9 mouse cellular contexts compared by ENCODE assay signal in the genomic region with DNA sequence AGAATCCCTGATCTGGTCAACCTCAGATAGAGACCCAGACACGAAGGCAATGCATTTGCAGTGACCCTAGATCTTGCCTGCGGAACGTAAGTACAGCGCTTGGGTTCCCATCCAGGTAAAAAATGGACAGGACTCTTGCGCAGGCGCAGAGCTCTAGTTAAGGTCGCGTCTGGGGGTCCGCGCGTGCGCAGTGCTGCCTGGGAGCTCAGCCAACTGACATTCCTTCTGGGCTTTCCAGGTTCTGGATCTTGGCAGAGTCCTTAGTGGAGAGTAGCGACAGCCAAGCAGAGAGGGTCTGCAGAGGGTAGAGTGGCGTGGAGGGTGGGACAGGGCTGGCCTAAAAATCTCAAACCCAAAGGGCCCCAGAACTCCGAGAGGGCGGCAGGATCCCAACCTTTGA. TPM values are rescaled to one million over a fixed set of nuclear protein-coding genes. Genes with fewer than 3 reads are reported as not detected.
A peak's percentile ranks its signal among the peaks of the same experiment; 100 is the strongest.
DNase-seq lines count a peak whose midpoint lies in the region; ATAC-seq and TF ChIP-seq lines count a peak whose summit lies in the region.
"Had no signal": no experiment of that assay in that cellular context is flagged by ENCODE, and none has a peak within 500 bp of the region (broad histone marks: within the 10 kb centered on the region; RNA-seq: fewer than 3 reads in every experiment).

No protein-coding gene starts in this region.

- H3K4me1 ChIP-seq in hindbrain, embryonic 13.5 days (replicated peaks), result peaks cover 13% of the 10 kb centered on the region
- H3K4me1 ChIP-seq in liver, embryonic 12.5 days, result no peaks in the 10 kb centered on the region
- H3K4me1 ChIP-seq in stomach, postnatal 0 days (replicated peaks; ENCODE audit: control insufficient read depth, insufficient read depth), result no peaks in the 10 kb centered on the region

- no peak for TF ChIP-seq EP300 in stomach, postnatal 0 days (optimal IDR thresholded peaks at IDR 0.05)

- peaks cover 32% of the 10 kb centered on the region for H3K27me3 ChIP-seq in hindbrain, embryonic 13.5 days
- no peaks in the 10 kb centered on the region; the same call in 1 of the 2 replicates for H3K27me3 ChIP-seq in liver, embryonic 12.5 days (replicated peaks)
- H3K27me3 ChIP-seq in stomach, postnatal 0 days (ENCODE audit: control insufficient read depth, insufficient read depth, low read length), result no peaks in the 10 kb centered on the region

- peak overlapping the region; percentile 72 for H3K27ac ChIP-seq in hindbrain, embryonic 13.5 days
- no peak overlapping the region for H3K27ac ChIP-seq in liver, embryonic 12.5 days
- no peak overlapping the region for H3K27ac ChIP-seq in stomach, postnatal 0 days (replicated peaks)
- H3K27ac ChIP-seq: kidney, postnatal 0 days had no signal

- peak overlapping the region; percentile 26 for H3K4me3 ChIP-seq in hindbrain, embryonic 13.5 days
- H3K4me3 ChIP-seq in liver, embryonic 12.5 days, result 0 out of 2 replicates have a peak overlapping the region, but pooled peaks have one; percentile 5
- no peak overlapping the region for H3K4me3 ChIP-seq in stomach, postnatal 0 days (ENCODE audit: low read depth, low read length)

- H3K9ac ChIP-seq in hindbrain, embryonic 13.5 days, result no peak overlapping the region
- H3K9ac ChIP-seq in liver, embryonic 12.5 days, result no peak overlapping the region
- H3K9ac ChIP-seq in stomach, postnatal 0 days (ENCODE audit: low read length), result no peak overlapping the region

- peak; percentile 88 for DNase-seq in R1 (ENCODE audit: low read depth, low spot score)
- peak; percentile 97 to 98 for DNase-seq in cerebellum, postnatal 10 days
- no peak for DNase-seq in gastrocnemius, postnatal 25 days
- DNase-seq in gastrocnemius, adult 18-20 months (ENCODE audit: low spot score), result no peak
- DNase-seq in kidney, adult 9 months, result no peak
- DNase-seq in stomach, postnatal 0 days (ENCODE audit: low spot score), result no peak

- no peaks in the 10 kb centered on the region for H3K36me3 ChIP-seq in hindbrain, embryonic 13.5 days
- H3K36me3 ChIP-seq in liver, embryonic 12.5 days, result no peaks in the 10 kb centered on the region
- H3K36me3 ChIP-seq in stomach, postnatal 0 days (ENCODE audit: control insufficient read depth, insufficient read depth, low read length), result no peaks in the 10 kb centered on the region

- peak overlapping the region; percentile 47 for H3K4me2 ChIP-seq in hindbrain, embryonic 13.5 days
- peak overlapping the region; percentile 20; the same call in 1 of the 2 replicates for H3K4me2 ChIP-seq in liver, embryonic 12.5 days
- no peak overlapping the region for H3K4me2 ChIP-seq in stomach, postnatal 0 days (replicated peaks; ENCODE audit: low read depth)

- 24% methylated on average over 16 of the region's 16 CpGs for WGBS in hindbrain, embryonic 13.5 days
- 13% methylated on average over 16 of the region's 16 CpGs for WGBS in liver, embryonic 12.5 days (ENCODE audit: insufficient replicate concordance)
- 20% methylated on average over 16 of the region's 16 CpGs for WGBS in stomach, postnatal 0 days

- no peaks in the 10 kb centered on the region for H3K9me3 ChIP-seq in hindbrain, embryonic 13.5 days
- H3K9me3 ChIP-seq in liver, embryonic 12.5 days (replicated peaks), result no peaks in the 10 kb centered on the region
- H3K9me3 ChIP-seq in stomach, postnatal 0 days (ENCODE audit: control insufficient read depth, low read length), result no peaks in the 10 kb centered on the region

- TF ChIP-seq CTCF in stomach, postnatal 0 days (IDR thresholded peaks at IDR 0.05; ENCODE audit: low read depth), result no peak

- ATAC-seq in hindbrain, embryonic 13.5 days (ENCODE audit: low FRiP score), result no peak
- no peak for ATAC-seq in liver, embryonic 12.5 days
- ATAC-seq in stomach, postnatal 0 days (ENCODE audit: low FRiP score, low TSS enrichment), result no peak

RNA-seq across cellular contexts. Expression of a gene that starts 41.9 kb away (rescaled TPM):
- 1.3 TPM in 2 replicates for polyA plus RNA-seq in hindbrain, embryonic 13.5 days (2015; fragmentation: Nextera tagmentation; extraction: Ambion mirVana)
- not detected in 2 replicates for polyA plus RNA-seq in liver, embryonic 12.5 days (2016; fragmentation: Nextera tagmentation; extraction: Ambion mirVana)
- total RNA-seq in gastrocnemius, postnatal 25 days (2021), result not detected
- total RNA-seq in gastrocnemius, adult 18-20 months (2021), result not detected
- polyA plus RNA-seq in stomach, postnatal 0 days (2015; fragmentation: Nextera tagmentation; extraction: Ambion mirVana), result 0.10 and 0.16 TPM in 2 replicates

RNA-seq across cellular contexts. Expression of a gene that starts 47.0 kb away (rescaled TPM):
- 0.44 and 0.91 TPM in 2 replicates for polyA plus RNA-seq in hindbrain, embryonic 13.5 days (2015; fragmentation: Nextera tagmentation; extraction: Ambion mirVana)
- polyA plus RNA-seq in liver, embryonic 12.5 days (2016; fragmentation: Nextera tagmentation; extraction: Ambion mirVana), result 0.10 TPM in 1 of 2 replicates, not detected in the other
- not detected for total RNA-seq in gastrocnemius, postnatal 25 days (2021)
- not detected for total RNA-seq in gastrocnemius, adult 18-20 months (2021)
- 0.30 and 0.31 TPM in 2 replicates for polyA plus RNA-seq in stomach, postnatal 0 days (2015; fragmentation: Nextera tagmentation; extraction: Ambion mirVana)

RNA-seq across cellular contexts. Expression of a gene that starts 59.4 kb away (rescaled TPM):
- polyA plus RNA-seq in hindbrain, embryonic 13.5 days (2015; fragmentation: Nextera tagmentation; extraction: Ambion mirVana), result 3.8 and 4.1 TPM in 2 replicates
- polyA plus RNA-seq in liver, embryonic 12.5 days (2016; fragmentation: Nextera tagmentation; extraction: Ambion mirVana), result 0.16 and 0.23 TPM in 2 replicates
- total RNA-seq in gastrocnemius, postnatal 25 days (2021), result under 1 TPM in 1 of 2 experiments, not detected in 1; 0.08 TPM
- total RNA-seq in gastrocnemius, adult 18-20 months (2021), result under 1 TPM; 0.09 to 0.33 TPM
- polyA plus RNA-seq in stomach, postnatal 0 days (2015; fragmentation: Nextera tagmentation; extraction: Ambion mirVana), result 0.64 and 0.81 TPM in 2 replicates

Comparison
In these comparisons a context has a peak if more than half of its experiments do, and no peak if none do; other contexts are left out.
1. DNase-seq: peak in R1 (single experiment) and cerebellum, postnatal 10 days (2 of 2); none in gastrocnemius, postnatal 25 days (single experiment), gastrocnemius, adult 18-20 months (single experiment), kidney, adult 9 months (single experiment) and stomach, postnatal 0 days (single experiment).